Mouse (Mus musculus): ENCODE measurements around the gene Gm45233. TPM values are rescaled to one million over a fixed set of nuclear protein-coding genes. Genes with fewer than 3 reads are reported as not detected.

The Gm45233 gene
- polyA plus RNA-seq, 1 experiment from 2014 or later = 0.50 TPM

Small RNAs within 50 kb of the gene (microRNA-seq; reads per million reads assigned to microRNA genes)
- 1.1 reads per million for gene Mir7051

Other genes starting within 250 kb of the Gm45233 start
- gene Zfp715, start 130.8 kb upstream of the Gm45233 start, polyA plus RNA-seq (2016; fragmentation: Nextera tagmentation; extraction: Ambion mirVana) = 15.8 and 18.1 TPM in 2 replicates
- gene Siglecf, start 92.8 kb upstream of the Gm45233 start, polyA plus RNA-seq (2016; fragmentation: Nextera tagmentation; extraction: Ambion mirVana) = 0.09 TPM in 1 of 2 replicates, not detected in the other
- gene Siglecg, start 35.9 kb upstream of the Gm45233 start, polyA plus RNA-seq (2016; fragmentation: Nextera tagmentation; extraction: Ambion mirVana) = not detected in 2 replicates
- not detected in 2 replicates for gene Lim2, start 16.5 kb upstream of the Gm45233 start, polyA plus RNA-seq (2016; fragmentation: Nextera tagmentation; extraction: Ambion mirVana)
- gene Nkg7, start 7.1 kb upstream of the Gm45233 start, polyA plus RNA-seq (2016; fragmentation: Nextera tagmentation; extraction: Ambion mirVana) = 0.27 TPM in 1 of 2 replicates, not detected in the other
- not detected in 2 replicates for gene Cldnd2, start 3.3 kb upstream of the Gm45233 start, polyA plus RNA-seq (2016; fragmentation: Nextera tagmentation; extraction: Ambion mirVana)
- gene Etfb, start within 50 bp of the Gm45233 start, polyA plus RNA-seq (2016; fragmentation: Nextera tagmentation; extraction: Ambion mirVana) = 169 and 170 TPM in 2 replicates
- gene Vsig10l, start 19.0 kb downstream of the Gm45233 start, polyA plus RNA-seq (2016; fragmentation: Nextera tagmentation; extraction: Ambion mirVana) = 6.5 and 6.7 TPM in 2 replicates
- gene Iglon5, start 45.9 kb downstream of the Gm45233 start, polyA plus RNA-seq (2016; fragmentation: Nextera tagmentation; extraction: Ambion mirVana) = 3.4 and 4.2 TPM in 2 replicates
- not detected in 2 replicates for gene 4931406B18Rik, start 61.8 kb downstream of the Gm45233 start, polyA plus RNA-seq (2016; fragmentation: Nextera tagmentation; extraction: Ambion mirVana)
- 0.70 and 1.4 TPM in 2 replicates for gene Cd33, start 100.3 kb downstream of the Gm45233 start, polyA plus RNA-seq (2016; fragmentation: Nextera tagmentation; extraction: Ambion mirVana)
- 8.4 and 9.6 TPM in 2 replicates for gene Zfp658, start 118.1 kb downstream of the Gm45233 start, polyA plus RNA-seq (2016; fragmentation: Nextera tagmentation; extraction: Ambion mirVana)
- gene Zfp719, start 135.5 kb downstream of the Gm45233 start, polyA plus RNA-seq (2016; fragmentation: Nextera tagmentation; extraction: Ambion mirVana) = 17.2 and 17.6 TPM in 2 replicates
- 0.34 and 0.37 TPM in 2 replicates for gene Zfp819, start 163.0 kb downstream of the Gm45233 start, polyA plus RNA-seq (2016; fragmentation: Nextera tagmentation; extraction: Ambion mirVana)
- gene Ceacam18, start 190.6 kb downstream of the Gm45233 start, polyA plus RNA-seq (2016; fragmentation: Nextera tagmentation; extraction: Ambion mirVana) = not detected in 2 replicates
- gene Siglece, start 216.0 kb downstream of the Gm45233 start, polyA plus RNA-seq (2016; fragmentation: Nextera tagmentation; extraction: Ambion mirVana) = 0.18 and 0.44 TPM in 2 replicates
- 16.4 and 17.0 TPM in 2 replicates for gene Ctu1, start 227.9 kb downstream of the Gm45233 start, polyA plus RNA-seq (2016; fragmentation: Nextera tagmentation; extraction: Ambion mirVana)
- gene Klk14, start 246.3 kb downstream of the Gm45233 start, polyA plus RNA-seq (2016; fragmentation: Nextera tagmentation; extraction: Ambion mirVana) = not detected in 2 replicates